Mouse (Mus musculus) midbrain, embryonic 11.5 days (tissue): ENCODE measurements at regions not wholly inside any gene's neighbourhood (a gene's known extent, or its start where the extent isn't known, plus 50 kb on each side); places are given as distances from the start of the nearest gene placed in this dataset.

Experiments
- ATAC-seq: fragments of 200-750 bp; cut with Nextera tagmentation; 2 replicates; pipeline ENCODE4 v1.8.0; 2017; ENCODE audit warnings: moderate TSS enrichment, moderate library complexity; ENCODE audit not compliant: low FRiP score
- DNase-seq: peaks from one replicate; pipeline ENCODE4 v3.0.0; 2015; ENCODE audit warnings: low spot score; ENCODE audit errors: missing footprints
- H3K27ac ChIP-seq: fragments of 300-500 bp; sonication (generic); 2 replicates; pipeline ENCODE4 v1.5.1; 2014; ENCODE audit warnings: low read depth, low read length
- H3K27me3 ChIP-seq: fragments of 300-500 bp; sonication (generic); 2 replicates; pipeline ENCODE4 v1.6.1; 2014; ENCODE audit warnings: mild to moderate bottlenecking, low read length, moderate library complexity, mixed read lengths; ENCODE audit not compliant: control insufficient read depth, insufficient read depth
- H3K36me3 ChIP-seq: fragments of 300-500 bp; sonication (generic); 2 replicates; pipeline ENCODE4 v1.6.1; 2014; ENCODE audit warnings: mild to moderate bottlenecking, low read length, moderate library complexity, mixed read lengths; ENCODE audit not compliant: control insufficient read depth, insufficient read depth
- H3K4me1 ChIP-seq: fragments of 300-500 bp; sonication (generic); 2 replicates; pipeline ENCODE4 v1.6.1; 2014; ENCODE audit warnings: low read length; ENCODE audit not compliant: control insufficient read depth, insufficient read depth
- H3K4me2 ChIP-seq: fragments of 300-500 bp; sonication (generic); 2 replicates; pipeline ENCODE4 v1.6.1; 2014; ENCODE audit warnings: mild to moderate bottlenecking, moderate library complexity
- H3K4me3 ChIP-seq: fragments of 300-500 bp; sonication (generic); 2 replicates; pipeline ENCODE4 v1.5.1; 2014; ENCODE audit warnings: low read depth, low read length
- H3K9ac ChIP-seq: fragments of 300-500 bp; sonication (generic); 2 replicates; pipeline ENCODE4 v1.6.1; 2014; ENCODE audit warnings: low read length
- H3K9me3 ChIP-seq: fragments of 300-500 bp; sonication (generic); 2 replicates; pipeline ENCODE4 v1.6.1; 2016; ENCODE audit warnings: low read length; ENCODE audit not compliant: control insufficient read depth
- WGBS: fragments of 180-500 bp; shearing (Covaris S2); extraction: QIAGEN DNeasy Blood & Tissue Kit; methylation state at CpG from one replicate; pipeline ENCODE4 v1.1.7; 2014; 5-methylcytosine and 5-hydroxymethylcytosine counted together

GRCm38 (mm10) chr2:75064406-75065115, 239.0 kb downstream of the Mtx2 start:
- ATAC-seq (no peak), DNase-seq (no peak)
- H3K27ac ChIP-seq, result no peak overlapping the region
- H3K36me3 ChIP-seq, result no peaks in the 10 kb centered on the region
- no peaks in the 10 kb centered on the region for H3K4me1 ChIP-seq
- no peaks in the 10 kb centered on the region for H3K9me3 ChIP-seq
- no peaks in the 10 kb centered on the region for H3K27me3 ChIP-seq
- H3K4me3 ChIP-seq, result no peak overlapping the region
- 83% methylated on average over 10 of the region's 10 CpGs for WGBS
- no peak overlapping the region for H3K4me2 ChIP-seq
- H3K9ac ChIP-seq, result no peak overlapping the region

GRCm38 (mm10) chr2:75065304-75065703, 239.7 kb downstream of the Mtx2 start:
- Histone ChIP-seq H3K4me3 (no peak overlapping the region), H3K4me2 (no peak overlapping the region), H3K36me3 (no peaks in the 10 kb centered on the region), H3K27ac (no peak overlapping the region), H3K9me3 (no peaks in the 10 kb centered on the region), H3K27me3 (no peaks in the 10 kb centered on the region), H3K4me1 (no peaks in the 10 kb centered on the region), H3K9ac (no peak overlapping the region)
- 59% methylated on average over 2 of the region's 2 CpGs for WGBS
- ATAC-seq (no peak), DNase-seq (no peak)

- ATAC-seq (no peak), DNase-seq (no peak)
- Histone ChIP-seq H3K36me3 (no peaks in the 10 kb centered on the region), H3K4me3 (no peak overlapping the region), H3K27me3 (no peaks in the 10 kb centered on the region), H3K4me1 (no peaks in the 10 kb centered on the region), H3K9me3 (no peaks in the 10 kb centered on the region), H3K27ac (no peak overlapping the region), H3K9ac (no peak overlapping the region), H3K4me2 (no peak overlapping the region)
- 89% methylated on average over 2 of the region's 2 CpGs for WGBS
Measured at GRCm38 (mm10) chr2:75069321-75069720, 243.7 kb downstream of the Mtx2 start.

GRCm38 (mm10) chr2:75072021-75072420, 246.4 kb downstream of the Mtx2 start:
- no peak for ATAC-seq
- no peak overlapping the region for H3K9ac ChIP-seq
- no peak for DNase-seq
- no peaks in the 10 kb centered on the region for H3K36me3 ChIP-seq
- no peaks in the 10 kb centered on the region for H3K9me3 ChIP-seq
- H3K4me3 ChIP-seq, result no peak overlapping the region
- H3K27me3 ChIP-seq, result no peaks in the 10 kb centered on the region
- 77% methylated on average over 3 of the region's 3 CpGs for WGBS
- no peaks in the 10 kb centered on the region for H3K4me1 ChIP-seq
- H3K27ac ChIP-seq, result no peak overlapping the region
- H3K4me2 ChIP-seq, result no peak overlapping the region

- Histone ChIP-seq H3K9me3 (no peaks in the 10 kb centered on the region), H3K4me1 (no peaks in the 10 kb centered on the region), H3K9ac (no peak overlapping the region), H3K27ac (no peak overlapping the region), H3K36me3 (no peaks in the 10 kb centered on the region), H3K4me2 (no peak overlapping the region), H3K4me3 (no peak overlapping the region), H3K27me3 (no peaks in the 10 kb centered on the region)
- 56% methylated on average over 8 of the region's 8 CpGs for WGBS
- ATAC-seq (no peak), DNase-seq (no peak)
Measured at GRCm38 (mm10) chr2:75072471-75072870, 246.9 kb downstream of the Mtx2 start.

GRCm38 (mm10) chr2:75073178-75073577, 247.6 kb downstream of the Mtx2 start:
- no peaks in the 10 kb centered on the region for H3K36me3 ChIP-seq
- H3K9ac ChIP-seq, result no peak overlapping the region
- H3K27me3 ChIP-seq, result no peaks in the 10 kb centered on the region
- H3K27ac ChIP-seq, result no peak overlapping the region
- DNase-seq (no peak), ATAC-seq (no peak)
- no peak overlapping the region for H3K4me2 ChIP-seq
- H3K9me3 ChIP-seq, result no peaks in the 10 kb centered on the region
- no peak overlapping the region for H3K4me3 ChIP-seq
- 80% methylated on average over 9 of the region's 9 CpGs for WGBS
- H3K4me1 ChIP-seq, result no peaks in the 10 kb centered on the region

- no peaks in the 10 kb centered on the region for H3K9me3 ChIP-seq
- 68% methylated on average over 12 of the region's 12 CpGs for WGBS
- no peaks in the 10 kb centered on the region for H3K36me3 ChIP-seq
- no peak overlapping the region for H3K27ac ChIP-seq
- no peak overlapping the region for H3K9ac ChIP-seq
- H3K4me2 ChIP-seq, result no peak overlapping the region
- no peak for ATAC-seq
- H3K4me3 ChIP-seq, result no peak overlapping the region
- no peaks in the 10 kb centered on the region for H3K4me1 ChIP-seq
- no peak for DNase-seq
- no peaks in the 10 kb centered on the region for H3K27me3 ChIP-seq
Measured at GRCm38 (mm10) chr2:75087164-75087563, 261.6 kb downstream of the Mtx2 start.

- Histone ChIP-seq H3K27me3 (no peaks in the 10 kb centered on the region), H3K4me1 (no peaks in the 10 kb centered on the region), H3K4me3 (no peak overlapping the region), H3K4me2 (no peak overlapping the region), H3K36me3 (no peaks in the 10 kb centered on the region), H3K9me3 (no peaks in the 10 kb centered on the region), H3K27ac (no peak overlapping the region), H3K9ac (no peak overlapping the region)
- DNase-seq (no peak), ATAC-seq (no peak)
- 81% methylated on average over 8 of the region's 8 CpGs for WGBS
Measured at GRCm38 (mm10) chr2:75089186-75089585, 263.6 kb downstream of the Mtx2 start.

- no peak for DNase-seq
- H3K4me3 ChIP-seq, result no peak overlapping the region
- H3K27me3 ChIP-seq, result no peaks in the 10 kb centered on the region
- no peak overlapping the region for H3K27ac ChIP-seq
- H3K4me1 ChIP-seq, result no peaks in the 10 kb centered on the region
- no peak overlapping the region for H3K9ac ChIP-seq
- H3K4me2 ChIP-seq, result no peak overlapping the region
- no peak for ATAC-seq
- WGBS, result 38% methylated on average over 6 of the region's 6 CpGs
- H3K36me3 ChIP-seq, result no peaks in the 10 kb centered on the region
- H3K9me3 ChIP-seq, result no peaks in the 10 kb centered on the region
Measured at GRCm38 (mm10) chr2:75089616-75090015, 264.0 kb downstream of the Mtx2 start.
